ENCODE assay signal across 9 mouse cellular contexts in the genomic region with DNA sequence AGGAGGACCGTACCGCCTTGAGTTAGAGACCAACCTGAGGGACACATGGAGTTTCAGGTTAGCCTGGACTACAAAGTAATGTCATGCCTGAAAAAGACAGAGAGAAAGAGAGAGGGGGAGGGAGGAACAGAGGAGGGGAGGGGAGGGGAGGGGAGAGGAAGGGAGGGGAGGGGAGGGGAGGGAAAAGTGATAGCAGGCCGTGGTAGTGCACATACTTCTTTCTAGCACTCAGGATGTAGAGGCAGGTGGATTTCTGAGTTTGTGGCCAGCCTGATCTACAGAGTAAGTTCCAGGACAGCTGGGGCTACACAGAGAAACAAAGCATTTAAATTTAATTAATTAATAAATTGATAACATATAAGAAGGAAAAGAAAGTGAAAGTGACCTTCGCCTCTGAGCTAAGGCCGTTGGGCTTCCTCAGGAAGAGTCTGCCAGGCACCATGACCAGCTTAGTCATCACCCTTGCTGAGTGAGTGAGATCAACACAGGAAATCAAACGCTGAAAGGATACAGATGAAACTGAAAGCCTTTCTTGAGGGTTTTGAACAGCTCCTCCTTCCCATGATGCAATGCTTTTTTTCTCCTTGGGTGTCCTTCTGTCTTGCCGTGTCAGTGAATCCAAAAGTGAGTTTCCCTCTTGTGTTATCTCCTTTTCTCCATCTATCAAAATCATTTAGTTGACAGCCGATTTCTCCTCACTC. TPM values are rescaled to one million over a fixed set of nuclear protein-coding genes. Genes with fewer than 3 reads are reported as not detected.
DNase-seq lines count a peak whose midpoint lies in the region; ATAC-seq lines count a peak whose summit lies in the region.
"Had no signal": no experiment of that assay in that cellular context is flagged by ENCODE, and none has a peak within 500 bp of the region (broad histone marks: within the 10 kb centered on the region; RNA-seq: fewer than 3 reads in every experiment).

No protein-coding gene starts in this region.

- H3K4me1 ChIP-seq in lung, embryonic 16.5 days (replicated peaks; ENCODE audit: control insufficient read depth, insufficient read depth, low read length) = peaks cover 4% of the 10 kb centered on the region
- H3K4me1 ChIP-seq in brown adipose tissue, adult 24 weeks (ENCODE audit: control insufficient read depth, insufficient read depth, insufficient read length, low read length) = no peaks in the 10 kb centered on the region; the same call in 1 of the 2 replicates
- peaks cover 3% of the 10 kb centered on the region; the same call in 1 of the 2 replicates for H3K4me1 ChIP-seq in liver, embryonic 16.5 days (ENCODE audit: control insufficient read depth, low read depth, low read length)
- H3K4me1 ChIP-seq in midbrain, embryonic 10.5 days = peaks cover 17% of the 10 kb centered on the region

- ATAC-seq in lung, embryonic 16.5 days (ENCODE audit: low read depth) = 0 out of 2 replicates have a peak, but pooled peaks have one; percentile 37
- peak; percentile 45; the same call in 1 of the 2 replicates for ATAC-seq in liver, embryonic 16.5 days (ENCODE audit: low read depth)

- 53% methylated on average over 8 of the region's 8 CpGs for WGBS in lung, embryonic 16.5 days
- 19% methylated on average over 8 of the region's 8 CpGs for WGBS in liver, embryonic 16.5 days (ENCODE audit: insufficient replicate concordance)
- WGBS in midbrain, embryonic 10.5 days = 77% methylated on average over 8 of the region's 8 CpGs

- no peak overlapping the region for H3K27ac ChIP-seq in lung, embryonic 16.5 days (ENCODE audit: low read length)
- peak overlapping the region; percentile 32 for H3K27ac ChIP-seq in brown adipose tissue, adult 24 weeks (replicated peaks; ENCODE audit: low read depth, low read length)
- no peak overlapping the region; the same call in 1 of the 2 replicates for H3K27ac ChIP-seq in liver, embryonic 16.5 days (ENCODE audit: low read length)
- H3K27ac ChIP-seq in midbrain, embryonic 10.5 days (replicated peaks) = no peak overlapping the region

- H3K27me3 ChIP-seq in lung, embryonic 16.5 days (ENCODE audit: control insufficient read depth, insufficient read depth, low read depth, low read length) = no peaks in the 10 kb centered on the region
- no peaks in the 10 kb centered on the region for H3K27me3 ChIP-seq in liver, embryonic 16.5 days (ENCODE audit: control insufficient read depth, insufficient read depth, low read depth, low read length)
- 0 out of 2 replicates have a peak, but pooled peaks cover 8% of the 10 kb centered on the region for H3K27me3 ChIP-seq in midbrain, embryonic 10.5 days (ENCODE audit: low read depth, poor library complexity, severe bottlenecking)

- intact Hi-C loops in left cerebral cortex, postnatal 25 days (cut with DNase I) = no loop called here

- H3K4me2 ChIP-seq in lung, embryonic 16.5 days (ENCODE audit: low read depth, low read length) = no peak overlapping the region
- H3K4me2 ChIP-seq in liver, embryonic 16.5 days (ENCODE audit: low read depth, low read length) = peak overlapping the region; percentile 57

- H3K9ac ChIP-seq in lung, embryonic 16.5 days (ENCODE audit: low read length) = no peak overlapping the region
- no peak overlapping the region for H3K9ac ChIP-seq in liver, embryonic 16.5 days (ENCODE audit: low read depth, low read length)

- DNase-seq in lung, postnatal 4 days = no peak
- peak; percentile 9 to 21 for DNase-seq in thymus, postnatal 36 days
- no peak for DNase-seq in kidney, postnatal 4 days
- DNase-seq in midbrain, embryonic 10.5 days (ENCODE audit: low spot score) = no peak
- DNase-seq in left cerebral cortex, postnatal 25 days (ENCODE audit: low spot score in 2 of 2) = no peak
- DNase-seq: cerebellum, adult 11 months had no signal

- H3K9me3 ChIP-seq in lung, embryonic 16.5 days (ENCODE audit: control insufficient read depth, low read length) = no peaks in the 10 kb centered on the region
- H3K9me3 ChIP-seq in liver, embryonic 16.5 days (replicated peaks; ENCODE audit: control insufficient read depth, low read length) = no peaks in the 10 kb centered on the region
- no peaks in the 10 kb centered on the region for H3K9me3 ChIP-seq in midbrain, embryonic 10.5 days (replicated peaks)

- no peak overlapping the region for H3K4me3 ChIP-seq in lung, embryonic 16.5 days (ENCODE audit: low read length)
- H3K4me3 ChIP-seq in brown adipose tissue, adult 24 weeks (ENCODE audit: insufficient read depth, low read depth, low read length) = no peak overlapping the region
- peak overlapping the region; percentile 42 for H3K4me3 ChIP-seq in liver, embryonic 16.5 days (ENCODE audit: low read depth, low read length)
- H3K4me3 ChIP-seq in midbrain, embryonic 10.5 days = no peak overlapping the region

- no peaks in the 10 kb centered on the region for H3K36me3 ChIP-seq in lung, embryonic 16.5 days (ENCODE audit: control insufficient read depth, insufficient read depth, low read length)
- no peaks in the 10 kb centered on the region for H3K36me3 ChIP-seq in liver, embryonic 16.5 days (ENCODE audit: control insufficient read depth, insufficient read depth)
- H3K36me3 ChIP-seq in midbrain, embryonic 10.5 days = no peaks in the 10 kb centered on the region

RNA-seq across cellular contexts. Expression of a gene that starts 5.6 kb away (rescaled TPM):
- polyA plus RNA-seq in lung, embryonic 16.5 days (2015; fragmentation: Nextera tagmentation; extraction: Ambion mirVana) = 75.8 and 81.7 TPM in 2 replicates
- 27.9 and 42.7 TPM in 2 replicates for polyA plus RNA-seq in brown adipose tissue, adult 24 weeks (2012; ENCODE audit: insufficient read depth, insufficient read length, missing spikeins)
- 8.6 and 10.2 TPM in 2 replicates for polyA plus RNA-seq in liver, embryonic 16.5 days (2015; fragmentation: Nextera tagmentation; extraction: Ambion mirVana)
- polyA plus RNA-seq in midbrain, embryonic 10.5 days (2016; fragmentation: Nextera tagmentation; extraction: Ambion mirVana) = 38.8 and 39.8 TPM in 2 replicates
- 10 to 100 TPM; 53.8 to 58.0 TPM for total RNA-seq in left cerebral cortex, postnatal 25 days (2021)

Comparison
In these comparisons a context has a peak if more than half of its experiments do, and no peak if none do; other contexts are left out.
1. DNase-seq: peak in thymus, postnatal 36 days (2 of 2); none in lung, postnatal 4 days (0 of 2), kidney, postnatal 4 days (0 of 2), midbrain, embryonic 10.5 days (single experiment) and left cerebral cortex, postnatal 25 days (0 of 2).